Mouse (Mus musculus) myocyte (in vitro differentiated cells): ENCODE results near the gene Rfx1.

Experiments used
- CEBPB ChIP-seq: IDR thresholded peaks from 2 replicates; pipeline ENCODE4 v1.6.1; 2011; ENCODE audit warnings: mild to moderate bottlenecking, moderate library complexity; ENCODE audit not compliant: poor library complexity, insufficient read depth, severe bottlenecking
- E2F4 ChIP-seq: IDR thresholded peaks from one replicate; pipeline ENCODE4 v1.6.1; 2011; ENCODE audit warnings: mild to moderate bottlenecking, control low read depth, moderate library complexity; ENCODE audit not compliant: insufficient read depth
- MAX ChIP-seq: IDR thresholded peaks from one replicate; pipeline ENCODE4 v1.6.1; 2011; ENCODE audit warnings: low read depth, mild to moderate bottlenecking, control low read depth
- MYOD1 ChIP-seq, 3 experiments: IDR thresholded peaks; one replicate each; pipeline ENCODE4 v1.6.1; 2011; ENCODE audit warnings: control low read depth in 2 of 3, low read depth in 2 of 3, mild to moderate bottlenecking in 2 of 3, moderate library complexity in 1 of 3; ENCODE audit not compliant: insufficient read length in 2 of 3, control insufficient read depth in 1 of 3
- MYOG ChIP-seq, 3 experiments: IDR thresholded peaks; one replicate each; pipeline ENCODE4 v1.6.1; 2011; ENCODE audit warnings: control low read depth in 2 of 3, low read depth in 2 of 3, mild to moderate bottlenecking in 2 of 3; ENCODE audit not compliant: insufficient read length in 2 of 3, control insufficient read depth in 1 of 3, insufficient read depth in 1 of 3
- POLR2A ChIP-seq: IDR thresholded peaks from one replicate; pipeline ENCODE4 v1.6.1; 2011; ENCODE audit warnings: low read depth, mild to moderate bottlenecking, control low read depth, moderate library complexity; ENCODE audit not compliant: insufficient read length
- POLR2AphosphoS2 ChIP-seq: IDR thresholded peaks from one replicate; pipeline ENCODE4 v1.6.1; 2011; ENCODE audit warnings: low read depth, control low read depth; ENCODE audit not compliant: insufficient read length
- REST ChIP-seq: IDR thresholded peaks from one replicate; pipeline ENCODE4 v1.6.1; 2011; ENCODE audit warnings: mild to moderate bottlenecking, control low read depth, moderate library complexity; ENCODE audit not compliant: insufficient read depth, insufficient read length
- SRF ChIP-seq: IDR thresholded peaks from one replicate; pipeline ENCODE4 v1.6.1; 2011; ENCODE audit warnings: low read depth; ENCODE audit not compliant: control insufficient read depth, insufficient read length
- TCF12 ChIP-seq: IDR thresholded peaks from one replicate; pipeline ENCODE4 v1.6.1; 2011; ENCODE audit warnings: mild to moderate bottlenecking, control low read depth; ENCODE audit not compliant: poor library complexity, insufficient read depth, severe bottlenecking
- TCF3 ChIP-seq: IDR thresholded peaks from one replicate; pipeline ENCODE4 v1.6.1; 2011; ENCODE audit warnings: low read depth, control low read depth; ENCODE audit not compliant: insufficient read length
- USF1 ChIP-seq: IDR thresholded peaks from one replicate; pipeline ENCODE4 v1.6.1; 2011; ENCODE audit warnings: low read depth, mild to moderate bottlenecking, control low read depth, moderate library complexity

DNA sequence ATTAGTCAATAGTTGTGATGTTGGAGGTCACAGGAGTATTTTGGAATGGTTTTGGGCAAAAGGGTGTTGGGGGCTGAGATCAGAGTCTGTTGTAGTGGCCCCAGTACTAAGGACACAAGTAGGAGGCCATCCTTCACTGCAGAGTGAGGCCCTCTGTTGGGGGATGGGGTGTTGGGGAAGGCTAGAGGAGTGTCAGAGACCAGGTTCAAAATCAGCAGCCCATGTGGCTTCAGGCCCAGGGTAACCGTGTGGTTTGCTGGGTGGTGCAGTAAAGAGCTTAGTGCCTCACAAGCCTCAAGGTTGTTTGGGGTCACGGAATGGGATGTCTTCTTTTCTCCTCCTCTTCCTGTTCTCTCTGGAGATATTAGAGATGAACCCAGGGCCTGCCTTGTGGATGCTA lies 60.1 kb downstream of the Rfx1 start:
- TF ChIP-seq USF1 (no peak), CEBPB (no peak), POLR2A (no peak), MAX (no peak), TCF3 (no peak), MYOG (IDR thresholded peaks at IDR 0.05; ENCODE audit: control insufficient read depth in 1 of 3, insufficient read depth in 1 of 3, insufficient read length in 2 of 3, low read depth in 2 of 3) (no peak), TCF12 (no peak), POLR2AphosphoS2 (no peak), MYOD1 (IDR thresholded peaks at IDR 0.05; ENCODE audit: control insufficient read depth in 1 of 3, insufficient read length in 2 of 3, low read depth in 2 of 3) (no peak), E2F4 (no peak), REST (no peak), SRF (no peak)
